Mouse (Mus musculus) ovary, postnatal 10 days (tissue): ENCODE measurements at regions not wholly inside any gene's neighbourhood (a gene's known extent, or its start where the extent isn't known, plus 50 kb on each side); places are given as distances from the start of the nearest gene placed in this dataset.

Source experiments
- DNase-seq: peaks from one replicate; pipeline ENCODE4 v3.0.0; 2022; ENCODE audit warnings: low spot score

- DNase-seq: no peak
Observed at GRCm38 (mm10) chr10:91314441-91314840, 133.3 kb upstream of the Tmpo start.

- no peak for DNase-seq
Observed at GRCm38 (mm10) chr10:91313316-91313715, 132.2 kb upstream of the Tmpo start.

DNA sequence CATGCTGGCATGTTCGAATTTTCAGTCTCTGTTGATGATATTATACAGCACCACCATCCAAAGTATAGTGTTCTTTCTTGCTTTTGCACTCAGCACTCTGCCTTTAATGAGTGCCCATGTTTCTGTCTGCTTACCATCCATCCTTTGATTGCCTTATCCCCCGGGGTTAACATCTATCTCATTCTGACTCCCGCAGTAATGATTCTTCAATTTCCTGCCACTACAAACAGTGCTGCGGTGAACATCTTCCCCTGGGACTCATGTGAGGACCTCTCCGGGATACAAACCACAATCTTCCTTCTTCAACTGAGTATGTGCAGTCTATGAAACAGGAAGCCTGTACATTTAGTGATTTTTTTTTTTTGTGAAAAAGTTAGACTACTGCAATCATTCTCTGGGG lies 131.8 kb upstream of the Tmpo start:
- DNase-seq: no peak

DNA sequence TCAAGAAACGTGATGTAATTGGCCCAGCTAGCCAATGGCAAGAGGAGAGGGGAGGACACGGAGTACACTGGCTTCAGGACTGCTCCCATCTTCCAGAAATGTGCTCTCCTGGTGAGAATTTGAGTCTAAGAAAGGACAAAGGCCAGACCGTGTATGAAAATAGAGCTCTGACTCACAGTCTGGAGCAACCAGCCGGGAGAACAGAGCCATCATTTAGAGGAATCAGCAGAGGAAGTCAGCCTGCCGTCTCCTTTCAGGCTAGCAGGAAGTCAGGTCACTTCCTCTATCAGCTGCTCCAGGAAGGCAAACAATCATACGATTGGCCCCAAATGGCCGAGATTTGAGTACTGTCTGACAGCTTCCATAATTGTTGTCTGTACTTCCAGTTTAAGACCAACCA lies 119.0 kb upstream of the Tmpo start:
- no peak for DNase-seq

DNA sequence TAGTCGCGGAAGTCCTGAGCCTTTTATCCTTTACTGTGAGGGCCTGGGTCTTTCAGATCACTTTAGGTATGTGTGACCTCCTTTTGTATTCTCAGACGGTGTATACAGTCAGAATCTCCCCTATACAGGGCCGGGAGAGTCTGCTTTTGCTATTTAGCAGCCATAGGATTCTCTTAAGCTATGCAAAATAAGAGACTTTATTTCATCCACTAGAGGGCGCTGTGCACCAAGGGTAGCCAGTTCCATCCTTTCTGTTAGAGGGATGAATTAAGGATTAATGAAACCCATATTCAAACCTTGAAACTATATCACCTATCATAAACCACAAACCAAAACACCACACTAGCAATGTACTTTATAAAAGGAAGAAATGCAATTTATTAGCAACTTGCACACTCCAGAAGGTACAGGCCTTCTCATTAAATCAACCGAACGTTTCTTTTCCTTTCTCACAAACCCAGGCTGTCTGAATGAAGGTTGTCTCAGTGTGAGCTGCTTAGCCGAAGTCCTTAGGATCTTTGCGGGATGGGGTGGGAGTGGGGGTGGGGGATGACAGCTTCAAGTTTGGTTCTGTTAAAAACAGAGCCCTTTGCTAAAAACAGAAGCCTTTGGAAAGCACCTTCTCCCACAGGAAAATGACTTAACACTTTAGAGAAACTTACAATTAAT lies 116.8 kb upstream of the Tmpo start:
- DNase-seq: no peak

- DNase-seq: no peak
Observed at GRCm38 (mm10) chr10:91295345-91295744, 114.2 kb upstream of the Tmpo start.

DNA sequence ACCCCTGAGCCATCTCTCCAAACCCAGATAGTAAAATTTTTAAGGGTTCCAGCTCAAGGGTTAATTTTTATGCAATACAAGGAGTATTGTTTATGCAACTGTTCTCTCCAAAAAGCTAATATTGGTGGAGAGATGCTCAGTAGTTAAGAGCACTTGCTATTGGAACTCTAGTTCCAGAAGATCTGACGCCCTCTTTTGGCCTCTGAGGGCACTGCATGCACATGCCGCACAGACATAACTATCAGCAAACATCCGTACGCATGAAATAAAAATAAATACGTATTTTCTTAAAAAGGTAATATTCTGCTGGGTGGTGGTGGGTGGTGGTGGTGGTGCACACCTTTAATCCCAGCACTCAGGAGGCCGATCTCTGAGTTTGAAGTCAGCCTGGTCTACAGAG lies 112.1 kb upstream of the Tmpo start:
- no peak for DNase-seq

DNA sequence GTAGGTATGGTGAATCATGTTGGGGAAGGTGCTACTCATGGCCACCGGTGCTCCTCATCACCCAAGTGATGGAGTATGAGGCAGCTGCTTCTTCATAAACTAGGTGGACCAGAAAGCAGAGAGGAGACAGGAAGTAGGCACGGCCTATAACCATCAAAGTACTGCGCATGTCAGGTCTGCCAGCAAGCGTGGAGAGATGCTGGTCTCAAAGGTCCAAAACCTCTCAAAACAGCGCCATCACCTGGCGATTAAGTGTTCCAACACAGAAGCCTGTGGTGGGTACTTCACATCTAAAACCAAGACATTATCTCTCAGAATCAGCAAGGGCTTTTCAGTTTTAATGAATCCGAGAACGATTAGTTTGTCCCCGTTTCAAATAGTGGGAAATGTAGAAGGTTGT lies 103.1 kb upstream of the Tmpo start:
- DNase-seq: no peak

DNA sequence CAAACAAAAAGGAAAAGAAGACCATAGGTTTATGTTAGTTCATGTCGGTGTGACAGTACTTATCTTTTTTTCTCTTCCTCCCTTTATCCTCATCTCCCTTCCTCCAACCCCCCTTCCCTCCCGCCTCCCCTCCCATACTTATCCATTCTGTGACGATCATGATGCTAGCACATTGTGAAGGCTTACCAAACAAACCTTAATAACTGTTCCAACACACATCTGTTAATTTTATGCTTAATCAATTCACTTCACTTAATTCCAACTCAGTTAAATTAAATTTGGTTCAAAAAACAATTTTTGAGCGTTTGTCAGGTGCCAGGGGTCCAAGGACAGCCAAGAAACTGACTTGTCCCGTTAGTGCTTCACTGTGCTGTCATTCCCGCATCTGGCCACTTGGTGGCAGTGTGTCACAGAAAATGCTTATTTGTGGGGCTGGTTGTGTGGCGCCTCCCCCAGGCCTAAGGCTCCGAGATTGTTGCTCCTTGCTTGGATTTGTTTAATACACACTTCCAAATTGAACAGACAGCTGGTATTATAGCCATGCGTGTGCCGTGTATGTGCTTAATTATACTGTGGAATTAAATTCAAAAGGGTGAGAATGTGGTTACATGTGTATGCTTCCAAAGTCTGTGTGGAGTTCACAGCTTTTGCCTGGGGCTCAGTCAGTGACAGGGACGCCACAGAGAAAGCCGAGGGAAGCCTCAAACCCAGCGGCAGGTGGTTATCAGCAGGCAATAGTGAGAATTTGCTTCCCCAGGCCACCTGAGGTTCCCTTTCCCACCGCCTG lies 90.0 kb upstream of the Tmpo start:
- DNase-seq: peak; percentile 80

- DNase-seq: peak; percentile 14
Observed at GRCm38 (mm10) chr10:91270268-91270954, 89.3 kb upstream of the Tmpo start.

GRCm38 (mm10) chr10:91267886-91268285 lies 86.8 kb upstream of the Tmpo start:
- DNase-seq: no peak

DNA sequence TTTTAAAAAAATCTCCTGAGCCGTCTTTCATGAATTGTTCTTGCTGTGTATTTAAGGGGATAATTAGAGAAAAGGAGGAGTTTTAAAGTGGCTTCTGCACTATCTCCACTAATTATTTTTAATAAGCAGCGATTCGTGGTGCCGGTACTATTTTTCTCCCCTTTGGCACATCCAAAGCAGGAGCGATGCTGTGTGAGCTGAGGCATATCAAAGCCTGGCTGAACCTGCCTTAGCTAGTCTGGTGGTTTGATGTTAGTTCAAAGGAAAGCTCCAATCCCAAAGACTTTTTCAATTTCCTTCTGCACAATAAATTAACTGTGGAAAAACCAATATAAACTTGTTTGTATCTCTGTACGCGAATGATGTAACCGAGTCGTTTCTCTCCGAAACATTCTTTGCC lies 79.3 kb upstream of the Tmpo start:
- DNase-seq: no peak

DNA sequence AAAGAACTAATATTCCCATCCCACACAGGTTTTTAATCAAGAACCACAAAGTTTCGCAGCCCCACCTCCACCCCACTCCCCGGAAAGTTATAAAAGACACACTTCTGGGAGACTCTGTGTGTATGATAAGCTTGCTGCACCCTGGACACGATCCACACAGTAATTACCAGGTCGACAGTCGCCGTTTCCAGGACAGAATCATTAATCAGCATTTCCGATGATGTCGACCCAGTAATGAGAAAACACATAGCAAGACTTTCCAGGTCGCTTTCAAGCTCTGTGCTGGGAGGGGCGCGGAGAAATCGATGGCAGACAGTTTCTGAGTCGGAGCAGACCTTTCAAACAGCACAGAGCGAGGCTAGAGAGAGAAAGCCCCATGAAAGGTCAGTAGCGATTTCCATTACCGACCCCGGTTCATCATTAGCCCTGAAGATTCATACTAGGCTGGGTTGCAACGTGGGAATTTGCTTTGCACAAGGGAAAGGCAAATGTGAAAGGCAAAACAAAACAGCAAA lies 68.6 kb upstream of the Tmpo start:
- no peak for DNase-seq

DNA sequence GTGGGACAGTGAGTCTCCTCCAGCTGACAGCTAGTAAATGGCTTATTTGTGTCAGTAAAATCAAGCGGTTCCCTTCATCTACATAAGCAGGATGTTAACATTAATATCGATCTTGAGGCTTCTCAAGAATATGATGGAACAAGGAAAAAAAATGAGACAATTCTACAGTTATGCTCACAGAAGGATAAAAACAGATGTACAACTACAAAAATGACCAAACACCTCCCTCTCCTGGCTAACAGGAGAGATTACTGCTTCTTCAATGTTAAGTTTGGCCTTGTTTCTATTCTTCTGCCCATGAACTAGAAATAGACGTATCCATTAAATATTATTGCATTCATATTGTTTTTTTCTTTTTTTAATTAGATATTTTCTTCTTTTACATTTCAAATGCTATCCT lies 63.2 kb upstream of the Tmpo start:
- no peak for DNase-seq

DNA sequence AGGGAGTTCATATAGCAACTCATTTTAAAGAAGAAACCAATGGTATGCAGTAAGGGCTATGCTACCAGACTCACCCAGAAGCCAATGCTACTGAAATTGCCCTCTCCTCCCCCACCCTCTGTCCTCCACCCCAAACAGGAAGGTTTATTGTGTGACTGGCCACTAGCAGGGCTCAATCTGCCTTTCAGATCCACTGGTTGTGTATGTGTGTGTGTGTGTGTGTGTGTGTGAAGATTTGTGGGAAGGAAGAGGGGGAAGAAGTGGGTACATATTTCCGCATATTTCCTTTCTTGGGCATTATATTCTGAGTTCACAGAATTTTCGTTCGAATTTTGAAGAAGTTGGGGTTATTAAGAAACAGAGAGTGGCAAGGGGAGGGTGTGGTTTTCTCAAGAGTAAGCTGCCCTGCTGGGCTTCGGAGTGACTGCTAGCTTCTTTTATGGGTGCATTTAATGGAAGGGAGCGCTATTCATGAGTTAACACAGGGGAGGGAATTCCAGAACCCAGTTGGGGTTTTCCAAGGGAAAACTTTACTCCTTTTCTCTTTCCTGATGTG lies 61.5 kb upstream of the Tmpo start:
- DNase-seq: no peak

DNA sequence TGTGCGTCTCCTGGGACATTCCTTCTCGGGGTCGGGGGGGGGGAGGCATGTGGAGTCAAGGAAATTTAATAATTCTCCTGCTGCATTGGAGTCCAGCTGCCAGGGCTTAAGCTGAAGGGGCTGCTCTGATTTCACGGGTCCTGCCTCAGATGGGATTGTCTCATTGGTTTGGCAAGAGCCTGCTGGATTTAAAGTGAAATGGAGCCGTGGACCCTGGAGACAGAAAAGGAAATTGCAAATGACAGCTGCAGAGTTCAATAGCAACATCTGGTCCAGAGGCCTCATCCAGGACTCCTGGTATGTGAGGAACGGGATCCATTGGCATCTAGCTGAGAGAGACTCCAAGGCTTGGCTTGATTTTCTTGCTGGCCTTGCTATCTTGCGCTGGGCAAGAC lies 60.5 kb upstream of the Tmpo start:
- no peak for DNase-seq

- DNase-seq: no peak
Observed at GRCm38 (mm10) chr10:91240856-91241610, 59.9 kb upstream of the Tmpo start.

DNA sequence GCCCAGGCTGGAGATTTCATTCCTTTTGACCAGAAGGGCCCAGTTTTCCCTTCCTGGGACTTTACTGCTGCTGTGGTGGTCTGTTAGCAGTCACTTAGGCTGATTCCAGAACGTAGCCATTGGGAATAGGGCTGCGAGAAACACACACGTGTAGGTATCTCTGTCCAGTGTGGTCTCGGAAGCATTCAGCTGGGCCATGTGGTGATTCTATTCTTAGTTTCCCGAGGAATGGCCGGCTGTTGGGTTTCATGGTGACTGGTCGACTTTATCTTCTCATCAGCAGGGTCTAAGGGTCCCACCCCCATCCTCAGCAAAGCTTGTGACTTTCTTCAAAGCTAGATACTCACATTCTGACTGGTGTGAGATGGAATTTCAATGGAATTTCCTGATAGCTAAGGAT lies 59.2 kb upstream of the Tmpo start:
- no peak for DNase-seq

DNA sequence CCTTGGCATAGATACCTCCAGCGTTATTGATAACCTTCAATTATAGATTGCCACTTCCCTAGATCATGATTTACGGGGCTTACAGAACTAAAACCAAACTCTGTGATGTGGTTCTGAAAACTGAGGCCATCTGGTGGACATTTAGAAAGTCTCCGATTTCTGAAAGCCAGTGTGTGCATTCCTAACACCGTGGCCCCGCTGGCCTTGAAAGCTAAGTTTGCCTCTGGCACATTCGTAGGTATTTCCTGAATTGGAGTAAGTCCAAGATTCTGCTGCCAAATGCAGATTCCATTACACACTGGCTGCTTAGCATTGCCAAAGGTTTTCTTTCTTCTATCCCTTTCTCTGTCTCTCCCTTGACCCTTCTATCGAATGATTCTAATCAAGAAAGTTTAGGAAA lies 55.7 kb upstream of the Tmpo start:
- no peak for DNase-seq

GRCm38 (mm10) chr10:91234709-91235108 lies 53.6 kb upstream of the Tmpo start:
- DNase-seq: no peak
